Mouse (Mus musculus): ENCODE measurements around the gene Sec14l1. TPM values are rescaled to one million over a fixed set of nuclear protein-coding genes. Genes with fewer than 3 reads are reported as not detected.

Gene Sec14l1
- total and polyA plus RNA-seq, 2 experiments from 2014 or later, result 38.0 to 71.6 TPM

GRCm38 (mm10) chr11:117185076-117185933, 70.3 kb downstream of the Sec14l1 start:
- no peak overlapping the region for H3K4me2 ChIP-seq (ENCODE audit: low read depth, low read length)
- no peak overlapping the region for H3K4me3 ChIP-seq (ENCODE audit: low read depth, low read length)
- no peak overlapping the region for H3K27ac ChIP-seq (ENCODE audit: low read depth)
- H3K9ac ChIP-seq (replicated peaks; ENCODE audit: low read depth, low read length), result no peak overlapping the region
- H3K27me3 ChIP-seq (ENCODE audit: control insufficient read depth, insufficient read depth, low read length), result no peaks in the 10 kb centered on the region
- DNase-seq (ENCODE audit: low spot score) (no peak), ATAC-seq (ENCODE audit: insufficient read depth, low read depth) (no peak)
- 65% methylated on average over 21 of the region's 21 CpGs for WGBS
- peaks cover 8% of the 10 kb centered on the region for H3K9me3 ChIP-seq (replicated peaks; ENCODE audit: control insufficient read depth, low read length)
- H3K36me3 ChIP-seq (replicated peaks; ENCODE audit: control insufficient read depth, insufficient read depth, low read length), result no peaks in the 10 kb centered on the region
- no peaks in the 10 kb centered on the region for H3K4me1 ChIP-seq (ENCODE audit: control insufficient read depth, insufficient read depth)
- TF ChIP-seq CTCF (IDR thresholded peaks at IDR 0.05; ENCODE audit: low read depth) (no peak), EP300 (IDR thresholded peaks at IDR 0.05; ENCODE audit: low read depth) (no peak)

- Histone ChIP-seq H3K9ac (replicated peaks; ENCODE audit: low read depth, low read length) (no peak overlapping the region), H3K27ac (ENCODE audit: low read depth) (no peak overlapping the region), H3K4me2 (ENCODE audit: low read depth, low read length) (no peak overlapping the region), H3K27me3 (ENCODE audit: control insufficient read depth, insufficient read depth, low read length) (0 out of 2 replicates have a peak, but pooled peaks cover 5% of the 10 kb centered on the region), H3K36me3 (replicated peaks; ENCODE audit: control insufficient read depth, insufficient read depth, low read length) (no peaks in the 10 kb centered on the region), H3K4me3 (ENCODE audit: low read depth, low read length) (no peak overlapping the region), H3K4me1 (ENCODE audit: control insufficient read depth, insufficient read depth) (no peaks in the 10 kb centered on the region), H3K9me3 (replicated peaks; ENCODE audit: control insufficient read depth, low read length) (no peaks in the 10 kb centered on the region)
- no peak for TF ChIP-seq EP300 (IDR thresholded peaks at IDR 0.05; ENCODE audit: low read depth)
- ATAC-seq (ENCODE audit: insufficient read depth, low read depth) (no peak), DNase-seq (ENCODE audit: low spot score) (no peak)
- WGBS, result 67% methylated on average over 5 of the region's 5 CpGs
Observed at GRCm38 (mm10) chr11:117191524-117191923, 76.6 kb downstream of the Sec14l1 start.

- no peak overlapping the region for H3K27ac ChIP-seq (ENCODE audit: low read depth)
- H3K36me3 ChIP-seq (replicated peaks; ENCODE audit: control insufficient read depth, insufficient read depth, low read length), result no peaks in the 10 kb centered on the region
- no peak overlapping the region for H3K9ac ChIP-seq (replicated peaks; ENCODE audit: low read depth, low read length)
- H3K4me2 ChIP-seq (ENCODE audit: low read depth, low read length), result no peak overlapping the region
- 64% methylated on average over 11 of the region's 11 CpGs for WGBS
- DNase-seq (ENCODE audit: low spot score), result no peak
- no peak for ATAC-seq (ENCODE audit: insufficient read depth, low read depth)
- H3K4me3 ChIP-seq (ENCODE audit: low read depth, low read length), result no peak overlapping the region
- H3K27me3 ChIP-seq (ENCODE audit: control insufficient read depth, insufficient read depth, low read length), result peaks cover 19% of the 10 kb centered on the region
- TF ChIP-seq EP300 (IDR thresholded peaks at IDR 0.05; ENCODE audit: low read depth), result no peak
- no peak for TF ChIP-seq CTCF (IDR thresholded peaks at IDR 0.05; ENCODE audit: low read depth)
- no peaks in the 10 kb centered on the region for H3K9me3 ChIP-seq (replicated peaks; ENCODE audit: control insufficient read depth, low read length)
- H3K4me1 ChIP-seq (ENCODE audit: control insufficient read depth, insufficient read depth), result peaks cover 2% of the 10 kb centered on the region
Observed at GRCm38 (mm10) chr11:117194475-117194937, 79.5 kb downstream of the Sec14l1 start.

GRCm38 (mm10) chr11:117195616-117196015, 80.6 kb downstream of the Sec14l1 start:
- WGBS, result 83% methylated on average over 6 of the region's 6 CpGs
- DNase-seq (ENCODE audit: low spot score), result no peak
- no peak overlapping the region for H3K27ac ChIP-seq (ENCODE audit: low read depth)
- H3K4me2 ChIP-seq (ENCODE audit: low read depth, low read length), result no peak overlapping the region
- peaks cover 8% of the 10 kb centered on the region for H3K4me1 ChIP-seq (ENCODE audit: control insufficient read depth, insufficient read depth)
- no peak for ATAC-seq (ENCODE audit: insufficient read depth, low read depth)
- H3K9ac ChIP-seq (replicated peaks; ENCODE audit: low read depth, low read length), result no peak overlapping the region
- no peaks in the 10 kb centered on the region for H3K9me3 ChIP-seq (replicated peaks; ENCODE audit: control insufficient read depth, low read length)
- H3K4me3 ChIP-seq (ENCODE audit: low read depth, low read length), result no peak overlapping the region
- TF ChIP-seq CTCF (IDR thresholded peaks at IDR 0.05; ENCODE audit: low read depth) (no peak), EP300 (IDR thresholded peaks at IDR 0.05; ENCODE audit: low read depth) (no peak)
- no peaks in the 10 kb centered on the region for H3K36me3 ChIP-seq (replicated peaks; ENCODE audit: control insufficient read depth, insufficient read depth, low read length)
- peaks cover 27% of the 10 kb centered on the region for H3K27me3 ChIP-seq (ENCODE audit: control insufficient read depth, insufficient read depth, low read length)

GRCm38 (mm10) chr11:117196681-117197080, 81.7 kb downstream of the Sec14l1 start:
- WGBS, result 83% methylated on average over 7 of the region's 7 CpGs

More at GRCm38 (mm10) chr11:117196681-117197080, 81.7 kb downstream of the Sec14l1 start:
- TF ChIP-seq EP300 (IDR thresholded peaks at IDR 0.05; ENCODE audit: low read depth) (no peak), CTCF (IDR thresholded peaks at IDR 0.05; ENCODE audit: low read depth) (no peak)
- H3K4me2 ChIP-seq (ENCODE audit: low read depth, low read length), result no peak overlapping the region
- no peak for ATAC-seq (ENCODE audit: insufficient read depth, low read depth)
- H3K27me3 ChIP-seq (ENCODE audit: control insufficient read depth, insufficient read depth, low read length), result peaks cover 37% of the 10 kb centered on the region
- H3K36me3 ChIP-seq (replicated peaks; ENCODE audit: control insufficient read depth, insufficient read depth, low read length), result no peaks in the 10 kb centered on the region
- no peak for DNase-seq (ENCODE audit: low spot score)
- no peaks in the 10 kb centered on the region for H3K9me3 ChIP-seq (replicated peaks; ENCODE audit: control insufficient read depth, low read length)
- H3K4me1 ChIP-seq (ENCODE audit: control insufficient read depth, insufficient read depth), result peaks cover 8% of the 10 kb centered on the region
- H3K4me3 ChIP-seq (ENCODE audit: low read depth, low read length), result no peak overlapping the region
- no peak overlapping the region for H3K27ac ChIP-seq (ENCODE audit: low read depth)
- H3K9ac ChIP-seq (replicated peaks; ENCODE audit: low read depth, low read length), result no peak overlapping the region
